Mouse (Mus musculus): ENCODE results near the gene Gm38431. TPM values are rescaled to one million over a fixed set of nuclear protein-coding genes. Genes with fewer than 3 reads are reported as not detected.

The Gm38431 gene
- total and polyA plus RNA-seq, 3 experiments = 2.8 to 382 (median 95.6) TPM

DNA sequence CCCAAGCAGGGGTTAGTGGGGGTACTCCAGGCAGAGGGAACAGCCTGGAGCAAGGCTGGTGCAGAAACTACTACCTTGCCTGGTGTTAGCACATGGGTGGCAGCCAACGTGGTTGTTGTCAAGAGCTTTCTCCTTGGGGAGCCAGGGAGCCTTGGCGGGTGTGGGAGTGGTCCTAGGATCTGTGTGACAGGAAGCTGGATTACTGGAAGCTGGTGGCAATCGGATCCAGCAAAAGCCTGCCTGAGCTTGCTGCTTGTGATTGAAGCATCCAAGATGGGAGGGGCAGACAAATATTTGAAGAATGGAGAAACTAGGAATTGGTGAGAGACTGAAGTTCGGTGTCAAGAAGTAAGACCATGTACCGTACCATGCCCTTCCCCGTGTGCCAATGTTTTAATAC is 69.5 kb downstream of the Gm38431 start:
- no peak for ATAC-seq (ENCODE audit: extremely low read depth, insufficient number of reproducible peaks, low FRiP score, poor library complexity, severe bottlenecking)
- Histone ChIP-seq H3K36me3 (replicated peaks) (peaks cover 74% of the 10 kb centered on the region), H3K4me1 (ENCODE audit: insufficient read depth, low read depth, low read length) (peaks cover 24% of the 10 kb centered on the region), H3K4me3 (ENCODE audit: low read depth, low read length) (no peak overlapping the region), H3K27me3 (ENCODE audit: insufficient read depth, low read length) (peaks cover under 1% of the 10 kb centered on the region; the same call in 1 of the 2 replicates), H3K9me3 (replicated peaks) (no peaks in the 10 kb centered on the region)
- DNase-seq (ENCODE audit: low spot score) = no peak
- no peak for TF ChIP-seq GATA2 (IDR thresholded peaks at IDR 0.05; ENCODE audit: borderline replicate concordance, low read depth, low read length)
- no peak for TF ChIP-seq TAL1 (conservative IDR thresholded peaks at IDR 0.05; ENCODE audit: low read depth, low read length)
- no peak for TF ChIP-seq CTCF (IDR thresholded peaks at IDR 0.05; ENCODE audit: low read depth, low read length)
- TF ChIP-seq GATA1 (IDR thresholded peaks at IDR 0.05; ENCODE audit: borderline replicate concordance, low read length) = no peak
- TF ChIP-seq POLR2AphosphoS5 (IDR thresholded peaks at IDR 0.05; ENCODE audit: insufficient replicate concordance, low read depth, low read length) = no peak

DNA sequence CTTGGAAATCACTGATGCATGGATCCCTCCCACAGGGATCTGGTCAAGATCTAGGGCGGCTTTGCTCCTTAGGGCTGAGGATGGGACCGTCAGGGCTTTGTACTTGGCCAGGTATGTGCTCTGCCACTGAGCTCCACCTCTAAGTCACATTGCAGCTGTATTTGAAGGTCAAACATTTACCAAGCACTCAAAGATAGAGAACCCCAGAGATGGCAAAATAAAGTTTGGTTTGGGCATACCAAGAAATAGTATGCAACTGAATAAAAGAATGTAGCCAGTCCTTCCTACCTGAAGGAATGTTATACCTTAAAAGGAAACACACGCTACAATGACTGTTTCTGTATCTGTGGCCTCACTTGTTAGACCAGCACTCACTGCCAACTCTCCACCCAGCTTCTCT is 70.4 kb downstream of the Gm38431 start:
- Histone ChIP-seq H3K4me3 (ENCODE audit: low read depth, low read length) (no peak overlapping the region), H3K36me3 (replicated peaks) (peaks cover 67% of the 10 kb centered on the region), H3K27me3 (ENCODE audit: insufficient read depth, low read length) (peaks cover 7% of the 10 kb centered on the region; the same call in 1 of the 2 replicates), H3K4me1 (ENCODE audit: insufficient read depth, low read depth, low read length) (peaks cover 26% of the 10 kb centered on the region), H3K9me3 (replicated peaks) (no peaks in the 10 kb centered on the region)
- TF ChIP-seq POLR2AphosphoS5 (IDR thresholded peaks at IDR 0.05; ENCODE audit: insufficient replicate concordance, low read depth, low read length) = no peak
- TF ChIP-seq CTCF (IDR thresholded peaks at IDR 0.05; ENCODE audit: low read depth, low read length) = no peak
- no peak for TF ChIP-seq GATA1 (IDR thresholded peaks at IDR 0.05; ENCODE audit: borderline replicate concordance, low read length)
- TF ChIP-seq TAL1 (conservative IDR thresholded peaks at IDR 0.05; ENCODE audit: low read depth, low read length) = no peak
- DNase-seq (ENCODE audit: low spot score) (no peak), ATAC-seq (ENCODE audit: extremely low read depth, insufficient number of reproducible peaks, low FRiP score, poor library complexity, severe bottlenecking) (no peak)

DNA sequence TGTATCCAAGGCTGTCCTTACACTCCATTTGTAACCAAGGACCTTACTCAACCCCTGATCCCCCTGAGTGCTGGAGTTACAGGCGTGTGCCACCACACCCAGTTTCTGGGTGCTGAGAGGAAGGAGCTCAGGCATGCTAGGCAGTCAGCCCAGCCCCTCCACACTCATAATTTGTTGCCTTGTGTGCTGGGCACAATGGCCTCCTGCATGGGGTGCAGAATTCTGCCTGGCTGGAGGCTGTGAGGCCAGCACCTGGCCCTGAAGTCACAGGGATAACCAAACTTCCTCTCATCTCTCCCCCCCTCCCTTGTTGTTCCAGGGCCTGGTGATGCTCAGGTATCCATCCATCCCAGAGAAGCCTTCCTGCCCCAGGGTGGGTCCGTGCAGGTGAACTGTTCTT is 73.2 kb downstream of the Gm38431 start:
- no peak for ATAC-seq (ENCODE audit: extremely low read depth, insufficient number of reproducible peaks, low FRiP score, poor library complexity, severe bottlenecking)
- H3K36me3 ChIP-seq (replicated peaks) = peaks cover 52% of the 10 kb centered on the region
- TF ChIP-seq POLR2AphosphoS5 (IDR thresholded peaks at IDR 0.05; ENCODE audit: insufficient replicate concordance, low read depth, low read length) (no peak), TAL1 (conservative IDR thresholded peaks at IDR 0.05; ENCODE audit: low read depth, low read length) (no peak), CTCF (IDR thresholded peaks at IDR 0.05; ENCODE audit: low read depth, low read length) (no peak), GATA2 (IDR thresholded peaks at IDR 0.05; ENCODE audit: borderline replicate concordance, low read depth, low read length) (no peak), GATA1 (IDR thresholded peaks at IDR 0.05; ENCODE audit: borderline replicate concordance, low read length) (no peak)
- DNase-seq (ENCODE audit: low spot score) = no peak
- H3K4me3 ChIP-seq (ENCODE audit: low read depth, low read length) = no peak overlapping the region
- H3K9me3 ChIP-seq (replicated peaks) = no peaks in the 10 kb centered on the region
- peaks cover 49% of the 10 kb centered on the region for H3K4me1 ChIP-seq (ENCODE audit: insufficient read depth, low read depth, low read length)
- H3K27me3 ChIP-seq (ENCODE audit: insufficient read depth, low read length) = peaks cover 7% of the 10 kb centered on the region; the same call in 1 of the 2 replicates

Other genes starting within 250 kb of the Gm38431 start
Only the 20 nearest of the 24 such genes appear.
- gene Ppan, start 203.8 kb downstream of the Gm38431 start, total RNA-seq (2014; fragmentation: Nextera tagmentation) = 40.3 and 47.7 TPM in 2 replicates
- 66.9 and 71.7 TPM in 2 replicates for gene Ppan, start 203.8 kb downstream of the Gm38431 start, total RNA-seq (2017)
- gene Ppan, start 203.8 kb downstream of the Gm38431 start, polyA plus RNA-seq (2012) = 297 and 313 TPM in 2 replicates
- 198 and 222 TPM in 2 replicates for gene Eif3g, start 193.4 kb downstream of the Gm38431 start, total RNA-seq (2014; fragmentation: Nextera tagmentation)
- 173 and 175 TPM in 2 replicates for gene Eif3g, start 193.4 kb downstream of the Gm38431 start, total RNA-seq (2017)
- 475 and 545 TPM in 2 replicates for gene Eif3g, start 193.4 kb downstream of the Gm38431 start, polyA plus RNA-seq (2012)
- gene Dnmt1, start 132.1 kb downstream of the Gm38431 start, total RNA-seq (2014; fragmentation: Nextera tagmentation) = 142 and 148 TPM in 2 replicates
- 167 and 197 TPM in 2 replicates for gene Dnmt1, start 132.1 kb downstream of the Gm38431 start, total RNA-seq (2017)
- 178 and 209 TPM in 2 replicates for gene Dnmt1, start 132.1 kb downstream of the Gm38431 start, polyA plus RNA-seq (2012)
- gene S1pr2, start 115.2 kb downstream of the Gm38431 start, total RNA-seq (2014; fragmentation: Nextera tagmentation) = 1.8 and 8.4 TPM in 2 replicates
- gene S1pr2, start 115.2 kb downstream of the Gm38431 start, total RNA-seq (2017) = 2.1 and 2.8 TPM in 2 replicates
- gene S1pr2, start 115.2 kb downstream of the Gm38431 start, polyA plus RNA-seq (2012) = 1.6 TPM in 2 replicates
- 38.4 and 39.6 TPM in 2 replicates for gene Mrpl4, start 89.3 kb downstream of the Gm38431 start, total RNA-seq (2014; fragmentation: Nextera tagmentation)
- 39.1 and 51.5 TPM in 2 replicates for gene Mrpl4, start 89.3 kb downstream of the Gm38431 start, total RNA-seq (2017)
- 92.6 and 129 TPM in 2 replicates for gene Mrpl4, start 89.3 kb downstream of the Gm38431 start, polyA plus RNA-seq (2012)
- 9.6 and 9.9 TPM in 2 replicates for gene Icam1, start 76.0 kb downstream of the Gm38431 start, total RNA-seq (2014; fragmentation: Nextera tagmentation)
- 15.7 and 17.1 TPM in 2 replicates for gene Icam1, start 76.0 kb downstream of the Gm38431 start, total RNA-seq (2017)
- gene Icam1, start 76.0 kb downstream of the Gm38431 start, polyA plus RNA-seq (2012) = 5.0 and 5.8 TPM in 2 replicates
- gene Icam4, start 62.6 kb downstream of the Gm38431 start, total RNA-seq (2014; fragmentation: Nextera tagmentation) = 2.1 and 4.8 TPM in 2 replicates
- gene Icam4, start 62.6 kb downstream of the Gm38431 start, total RNA-seq (2017) = 8.2 and 10.6 TPM in 2 replicates
- 8.3 and 11.2 TPM in 2 replicates for gene Icam4, start 62.6 kb downstream of the Gm38431 start, polyA plus RNA-seq (2012)
- not detected in 2 replicates for gene Icam5, start 59.9 kb downstream of the Gm38431 start, total RNA-seq (2014; fragmentation: Nextera tagmentation)
- 0.33 and 0.99 TPM in 2 replicates for gene Icam5, start 59.9 kb downstream of the Gm38431 start, total RNA-seq (2017)
- 0.30 and 0.38 TPM in 2 replicates for gene Icam5, start 59.9 kb downstream of the Gm38431 start, polyA plus RNA-seq (2012)
- not detected in 2 replicates for gene Zglp1, start 24.9 kb downstream of the Gm38431 start, total RNA-seq (2014; fragmentation: Nextera tagmentation)
- gene Zglp1, start 24.9 kb downstream of the Gm38431 start, total RNA-seq (2017) = not detected in 2 replicates
- gene Zglp1, start 24.9 kb downstream of the Gm38431 start, polyA plus RNA-seq (2012) = 4.0 and 4.5 TPM in 2 replicates
- gene Gm49373, start 18.9 kb downstream of the Gm38431 start, total RNA-seq (2014; fragmentation: Nextera tagmentation) = 0.98 and 2.2 TPM in 2 replicates
- 0.33 and 1.0 TPM in 2 replicates for gene Gm49373, start 18.9 kb downstream of the Gm38431 start, total RNA-seq (2017)
- gene Gm49373, start 18.9 kb downstream of the Gm38431 start, polyA plus RNA-seq (2012) = 0.61 and 1.2 TPM in 2 replicates
- 52.4 and 58.5 TPM in 2 replicates for gene Fdx1l, start 18.4 kb downstream of the Gm38431 start, total RNA-seq (2014; fragmentation: Nextera tagmentation)
- 54.3 and 56.1 TPM in 2 replicates for gene Fdx1l, start 18.4 kb downstream of the Gm38431 start, total RNA-seq (2017)
- gene Fdx1l, start 18.4 kb downstream of the Gm38431 start, polyA plus RNA-seq (2012) = 30.6 and 31.0 TPM in 2 replicates
- gene Raver1, start within 50 bp of the Gm38431 start, total RNA-seq (2014; fragmentation: Nextera tagmentation) = 35.1 and 72.2 TPM in 2 replicates
- 18.5 and 19.6 TPM in 2 replicates for gene Raver1, start within 50 bp of the Gm38431 start, total RNA-seq (2017)
- gene Raver1, start within 50 bp of the Gm38431 start, polyA plus RNA-seq (2012) = 0.62 and 0.92 TPM in 2 replicates
- gene Tyk2, start 39.2 kb upstream of the Gm38431 start, total RNA-seq (2014; fragmentation: Nextera tagmentation) = 16.1 and 16.6 TPM in 2 replicates
- 17.4 and 19.0 TPM in 2 replicates for gene Tyk2, start 39.2 kb upstream of the Gm38431 start, total RNA-seq (2017)
- gene Tyk2, start 39.2 kb upstream of the Gm38431 start, polyA plus RNA-seq (2012) = 17.3 and 19.0 TPM in 2 replicates
- gene Cdc37, start 58.0 kb upstream of the Gm38431 start, total RNA-seq (2014; fragmentation: Nextera tagmentation) = 80.4 and 86.7 TPM in 2 replicates
- gene Cdc37, start 58.0 kb upstream of the Gm38431 start, total RNA-seq (2017) = 124 and 193 TPM in 2 replicates
- gene Cdc37, start 58.0 kb upstream of the Gm38431 start, polyA plus RNA-seq (2012) = 213 and 280 TPM in 2 replicates
- gene Pde4a, start 73.7 kb upstream of the Gm38431 start, total RNA-seq (2014; fragmentation: Nextera tagmentation) = 2.5 and 2.9 TPM in 2 replicates
- gene Pde4a, start 73.7 kb upstream of the Gm38431 start, total RNA-seq (2017) = 1.5 and 1.7 TPM in 2 replicates
- gene Pde4a, start 73.7 kb upstream of the Gm38431 start, polyA plus RNA-seq (2012) = 1.4 and 1.5 TPM in 2 replicates
- 16.7 and 21.3 TPM in 2 replicates for gene Keap1, start 147.4 kb upstream of the Gm38431 start, total RNA-seq (2014; fragmentation: Nextera tagmentation)
- gene Keap1, start 147.4 kb upstream of the Gm38431 start, total RNA-seq (2017) = 46.4 and 48.1 TPM in 2 replicates
- 73.3 and 81.7 TPM in 2 replicates for gene Keap1, start 147.4 kb upstream of the Gm38431 start, polyA plus RNA-seq (2012)
- gene S1pr5, start 156.4 kb upstream of the Gm38431 start, total RNA-seq (2014; fragmentation: Nextera tagmentation) = not detected in 2 replicates
- gene S1pr5, start 156.4 kb upstream of the Gm38431 start, total RNA-seq (2017) = 0.11 TPM in 1 of 2 replicates, not detected in the other
- gene S1pr5, start 156.4 kb upstream of the Gm38431 start, polyA plus RNA-seq (2012) = not detected in 2 replicates
- 7.0 and 14.5 TPM in 2 replicates for gene Atg4d, start 173.3 kb upstream of the Gm38431 start, total RNA-seq (2014; fragmentation: Nextera tagmentation)
- gene Atg4d, start 173.3 kb upstream of the Gm38431 start, total RNA-seq (2017) = 9.1 and 11.0 TPM in 2 replicates
- 14.9 and 20.7 TPM in 2 replicates for gene Atg4d, start 173.3 kb upstream of the Gm38431 start, polyA plus RNA-seq (2012)
- 45.4 and 52.7 TPM in 2 replicates for gene Kri1, start 196.0 kb upstream of the Gm38431 start, total RNA-seq (2014; fragmentation: Nextera tagmentation)
- 74.3 and 89.3 TPM in 2 replicates for gene Kri1, start 196.0 kb upstream of the Gm38431 start, total RNA-seq (2017)
- gene Kri1, start 196.0 kb upstream of the Gm38431 start, polyA plus RNA-seq (2012) = 46.2 and 56.6 TPM in 2 replicates
- gene Cdkn2d, start 199.4 kb upstream of the Gm38431 start, total RNA-seq (2014; fragmentation: Nextera tagmentation) = 15.4 and 35.8 TPM in 2 replicates
- 30.3 and 31.2 TPM in 2 replicates for gene Cdkn2d, start 199.4 kb upstream of the Gm38431 start, total RNA-seq (2017)
- gene Cdkn2d, start 199.4 kb upstream of the Gm38431 start, polyA plus RNA-seq (2012) = 14.3 and 17.4 TPM in 2 replicates